Mouse (Mus musculus) naive thymus-derived CD4-positive, alpha-beta T cell, adult 2 months (primary cell): Measurements from ENCODE around the gene Man1a2.

Experiments used
- DNase-seq: peaks from one replicate; pipeline ENCODE4 v3.0.0-alpha.2; 2011; ENCODE audit warnings: low read depth

Gene Man1a2

GRCm38 (mm10) chr3:100685763-100686370, 564 bp upstream of the Man1a2 start:
- DNase-seq = peak; percentile 82

- DNase-seq = peak; percentile 58
Measured at GRCm38 (mm10) chr3:100684234-100684975, 898 bp downstream of the Man1a2 start.

GRCm38 (mm10) chr3:100682841-100683240, 2.5 kb downstream of the Man1a2 start:
- DNase-seq = peak; percentile 28

GRCm38 (mm10) chr3:100682281-100682680, 3.0 kb downstream of the Man1a2 start:
- DNase-seq = peak; percentile 21

- no peak for DNase-seq
Measured at GRCm38 (mm10) chr3:100681448-100682092, 3.7 kb downstream of the Man1a2 start.

- no peak for DNase-seq
Measured at GRCm38 (mm10) chr3:100680226-100680625, 5.1 kb downstream of the Man1a2 start.

GRCm38 (mm10) chr3:100678951-100679570, 6.2 kb downstream of the Man1a2 start:
- DNase-seq = no peak

- DNase-seq = no peak
Measured at GRCm38 (mm10) chr3:100675146-100675545, 10.2 kb downstream of the Man1a2 start.

- DNase-seq = no peak
Measured at GRCm38 (mm10) chr3:100670412-100670811, 14.9 kb downstream of the Man1a2 start.

- no peak for DNase-seq
Measured at GRCm38 (mm10) chr3:100653291-100653690, 32.0 kb downstream of the Man1a2 start.

GRCm38 (mm10) chr3:100641581-100641980, 43.7 kb downstream of the Man1a2 start:
- DNase-seq = no peak

GRCm38 (mm10) chr3:100636255-100636654, 49.0 kb downstream of the Man1a2 start:
- no peak for DNase-seq

- DNase-seq = no peak
Measured at GRCm38 (mm10) chr3:100634821-100635220, 50.5 kb downstream of the Man1a2 start.

GRCm38 (mm10) chr3:100618511-100618910, 66.8 kb downstream of the Man1a2 start:
- DNase-seq = no peak

- no peak for DNase-seq
Measured at GRCm38 (mm10) chr3:100610916-100611315, 74.4 kb downstream of the Man1a2 start.

GRCm38 (mm10) chr3:100604539-100604938, 80.8 kb downstream of the Man1a2 start:
- no peak for DNase-seq

GRCm38 (mm10) chr3:100599265-100599820, 86.0 kb downstream of the Man1a2 start:
- no peak for DNase-seq

GRCm38 (mm10) chr3:100591053-100591452, 94.2 kb downstream of the Man1a2 start:
- DNase-seq = no peak

GRCm38 (mm10) chr3:100582721-100583355, 102.5 kb downstream of the Man1a2 start:
- peak; percentile 57 for DNase-seq

- no peak for DNase-seq
Measured at GRCm38 (mm10) chr3:100572571-100573183, 112.6 kb downstream of the Man1a2 start.
